Mouse (Mus musculus) ES-Bruce4 (cell line): ENCODE data around the gene Ssna1.

ENCODE experiments used
- CTCF ChIP-seq: IDR thresholded peaks from one replicate; pipeline ENCODE4 v1.8.1; 2011; ENCODE audit warnings: low read depth, low read length
- POLR2A ChIP-seq: IDR thresholded peaks from one replicate; pipeline ENCODE4 v1.8.1; 2011; ENCODE audit warnings: low read length; ENCODE audit not compliant: insufficient read depth

DNA sequence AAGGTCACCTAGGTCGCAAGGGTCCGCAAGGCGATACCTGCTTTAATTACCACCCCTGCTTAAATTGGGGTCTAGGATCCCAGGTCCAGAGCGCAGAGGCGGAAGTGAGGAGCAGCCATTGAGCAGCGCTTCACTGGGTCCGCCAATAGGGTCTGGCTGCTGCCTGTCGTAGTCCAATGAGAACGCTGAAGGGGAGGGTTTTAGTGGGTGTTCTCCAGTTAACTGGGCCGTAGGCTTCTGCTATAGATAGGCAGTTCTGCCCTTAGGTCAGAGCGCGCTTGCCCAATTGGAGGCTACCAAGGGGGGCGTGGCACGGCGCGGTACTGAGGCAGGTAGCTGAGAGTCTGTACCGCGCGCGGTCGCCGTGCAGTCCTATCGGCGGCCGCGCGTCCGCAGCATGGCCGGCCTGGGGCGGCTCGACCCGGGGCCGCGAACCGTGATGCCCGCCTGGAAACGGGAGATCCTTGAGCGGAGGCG, 9.9 kb downstream of the Ssna1 start, which contains the start of gene Tprn:
- TF ChIP-seq POLR2A (no peak), CTCF (no peak)
